Comparison of ENCODE assay signal across 9 mouse cellular contexts in genomic region chr17:56472733-56473610, GRCm38 (mm10). TPM values are rescaled to one million over a fixed set of nuclear protein-coding genes. Genes with fewer than 3 reads are reported as not detected.
DNase-seq lines count a peak whose midpoint lies in the region; ATAC-seq lines count a peak whose summit lies in the region.
"Had no signal": no experiment of that assay in that cellular context is flagged by ENCODE, and none has a peak within 500 bp of the region (broad histone marks: within the 10 kb centered on the region; RNA-seq: fewer than 3 reads in every experiment).

No protein-coding gene starts in this region.

- peak; percentile 74 for DNase-seq in MEL-GATA-1-ER (ENCODE audit: extremely low read depth, low read depth)
- DNase-seq in embryo, embryonic 11 days: peak; percentile 72
- DNase-seq in heart, postnatal 14 days: peak; percentile 60 to 73
- peak; percentile 63 to 71 for DNase-seq in left cerebral cortex, postnatal 14 days (ENCODE audit: low spot score in 2 of 2)
- DNase-seq in right cerebral cortex, postnatal 10 days (ENCODE audit: low spot score in 2 of 2): peak; percentile 81 to 83
- DNase-seq in adipocyte (ENCODE audit: low spot score): no peak

- intact Hi-C loops in heart, postnatal 14 days (cut with DNase I): no loop called here
- intact Hi-C loops in left cerebral cortex, postnatal 14 days (cut with DNase I): loop anchor here (5.0 kb wide), 1 partner anchor 46 kb away; no protein-coding TSS in a partner anchor

- peak; percentile 65 for ATAC-seq in CD4-positive, CD25-positive, alpha-beta regulatory T cell, adult 4 months
- ATAC-seq in megakaryocyte, adult 5-6 weeks (ENCODE audit: poor library complexity, severe bottlenecking): peak; percentile 58

RNA-seq across cellular contexts. Expression of gene Ptprs, which starts 3.3 kb away (rescaled TPM):
- 1 to 10 TPM; 5.5 to 8.9 TPM for polyA plus RNA-seq in CD4-positive, CD25-positive, alpha-beta regulatory T cell, adult 4 months (2017; shearing (Covaris generic))
- total RNA-seq in heart, postnatal 14 days (2021): 10 to 100 TPM; 60.3 to 64.8 TPM
- 100 to 1,000 TPM; 644 to 661 TPM for total RNA-seq in left cerebral cortex, postnatal 14 days (2021)
- total RNA-seq in megakaryocyte, adult 5-6 weeks (2015): 18.1 and 18.6 TPM in 2 replicates
- total RNA-seq in megakaryocyte, adult 5-6 weeks (2017): 17.3 and 52.6 TPM in 2 replicates

RNA-seq across cellular contexts. Expression of gene Znrf4, which starts 39.3 kb away (rescaled TPM):
- not detected for polyA plus RNA-seq in CD4-positive, CD25-positive, alpha-beta regulatory T cell, adult 4 months (2017; shearing (Covaris generic))
- not detected for total RNA-seq in heart, postnatal 14 days (2021)
- not detected for total RNA-seq in left cerebral cortex, postnatal 14 days (2021)
- total RNA-seq in megakaryocyte, adult 5-6 weeks (2015): not detected in 2 replicates
- not detected in 2 replicates for total RNA-seq in megakaryocyte, adult 5-6 weeks (2017)
- total RNA-seq: layer of hippocampus, adult 18-20 months had no signal

Comparison
In these comparisons a context has a peak if more than half of its experiments do, and no peak if none do; other contexts are left out.
1. RNA of gene Ptprs, which starts 3.3 kb away (total RNA-seq): 644 to 661 TPM in left cerebral cortex, postnatal 14 days; 60.3 to 64.8 TPM in heart, postnatal 14 days and 17.3 to 52.6 TPM in megakaryocyte, adult 5-6 weeks; every median in the first group is over 4 times any median in the second.